Mouse (Mus musculus) gastrocnemius, postnatal 10 days (tissue): Measurements from ENCODE around the gene Miox. TPM values are rescaled to one million over a fixed set of nuclear protein-coding genes. Genes with fewer than 3 reads are reported as not detected.

Source experiments
- DNase-seq: peaks from one replicate; pipeline ENCODE4 v3.0.0; 2021; ENCODE audit warnings: mixed read lengths
- long read RNA-seq, 2 experiments: library from polyadenylated mRNA; stranded (forward); transcript quantifications; one replicate each; pipeline ENCODE4 v2.0.0; 2021
- total RNA-seq, 2 experiments: library from RNA; stranded (reverse); gene quantifications; 2 replicates each; pipeline ENCODE4 v1.2.3; 2021

The Miox gene
- total RNA-seq, result not detected
- long read RNA-seq, experiment 1, result 0 reads
- long read RNA-seq, experiment 2, result 0 reads

DNA sequence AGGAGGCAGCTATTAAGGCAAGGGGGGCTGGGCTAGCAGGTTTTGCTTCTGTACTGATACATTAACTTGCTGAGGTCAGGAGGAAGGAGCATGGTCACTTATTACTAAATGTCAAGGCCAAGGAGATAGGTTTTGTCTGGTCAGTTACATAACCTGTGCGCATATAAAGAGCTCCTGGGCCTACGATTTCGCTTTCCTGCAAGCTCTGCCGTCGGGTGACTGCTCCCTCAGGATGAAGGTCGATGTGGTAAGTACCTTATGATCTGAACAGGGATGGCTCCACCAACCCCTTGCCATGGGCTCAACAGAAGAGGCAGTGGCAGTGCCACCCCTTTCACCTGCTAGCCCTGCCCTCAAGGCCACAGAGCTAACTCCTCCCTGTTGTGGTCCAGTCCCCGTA, at the start of gene Miox:
Gene Miox (plus strand): TSS at position 128 of the 400 bp plus-strand sequence.
- no peak for DNase-seq

DNA sequence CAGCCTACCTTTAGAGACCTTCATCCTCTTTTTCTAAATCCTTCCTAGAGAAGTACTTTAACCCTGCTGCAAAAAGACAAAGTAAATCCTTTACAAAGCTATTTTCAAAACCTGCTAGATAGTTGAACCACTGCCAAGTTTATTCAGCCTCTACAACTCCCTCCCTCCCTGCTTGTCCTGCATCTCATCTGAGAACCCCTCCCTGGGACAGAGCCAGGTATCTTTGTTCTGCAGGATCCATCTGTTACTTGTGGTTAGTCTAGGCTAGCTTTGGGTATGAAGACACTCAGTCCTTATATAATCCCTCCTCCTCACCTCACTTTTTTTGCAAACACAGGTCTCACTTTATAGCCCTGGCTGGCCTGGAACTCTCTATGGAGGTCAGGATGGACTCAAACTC, 49.2 kb upstream of the Miox start:
- no peak for DNase-seq

DNA sequence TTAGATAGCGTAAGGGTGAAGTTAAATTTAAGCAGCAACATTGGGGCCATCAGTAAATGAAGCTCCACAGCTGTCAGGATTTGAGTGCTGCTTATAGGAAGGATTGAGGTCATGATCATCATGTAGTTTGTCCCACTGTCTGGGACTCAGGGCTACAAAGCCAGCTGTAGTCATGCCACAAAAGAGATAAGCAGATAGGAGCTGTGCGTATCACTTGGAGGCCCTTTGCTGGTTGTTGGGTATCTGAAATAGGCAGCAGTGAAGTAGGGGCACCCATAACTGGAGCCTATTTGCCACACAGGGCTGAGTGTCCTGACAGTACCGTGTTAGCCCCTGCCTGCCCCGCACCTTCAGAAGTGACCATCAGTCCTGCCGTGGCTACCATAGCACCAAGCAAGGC, 48.7 kb upstream of the Miox start:
- DNase-seq, result no peak

DNA sequence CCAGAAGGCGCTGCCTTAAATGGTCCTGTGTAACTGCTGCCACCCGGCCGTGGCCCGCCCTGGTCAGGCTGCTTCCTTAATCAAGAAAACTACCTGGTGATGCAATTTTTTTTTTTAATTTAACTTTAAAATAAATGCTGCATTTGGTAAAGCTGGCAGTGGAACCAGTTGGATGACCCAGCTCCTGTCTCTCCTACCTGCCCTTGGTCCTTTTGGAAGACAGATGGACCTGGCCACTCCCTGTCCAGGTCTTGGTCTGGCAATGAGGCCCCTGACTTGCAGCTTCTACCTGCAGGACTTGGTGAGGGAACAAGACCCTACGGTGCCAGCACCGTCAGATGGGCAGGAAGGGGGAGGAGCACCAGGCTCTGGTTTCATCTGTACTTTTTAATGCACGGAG, 48.1 kb upstream of the Miox start:
- no peak for DNase-seq

DNA sequence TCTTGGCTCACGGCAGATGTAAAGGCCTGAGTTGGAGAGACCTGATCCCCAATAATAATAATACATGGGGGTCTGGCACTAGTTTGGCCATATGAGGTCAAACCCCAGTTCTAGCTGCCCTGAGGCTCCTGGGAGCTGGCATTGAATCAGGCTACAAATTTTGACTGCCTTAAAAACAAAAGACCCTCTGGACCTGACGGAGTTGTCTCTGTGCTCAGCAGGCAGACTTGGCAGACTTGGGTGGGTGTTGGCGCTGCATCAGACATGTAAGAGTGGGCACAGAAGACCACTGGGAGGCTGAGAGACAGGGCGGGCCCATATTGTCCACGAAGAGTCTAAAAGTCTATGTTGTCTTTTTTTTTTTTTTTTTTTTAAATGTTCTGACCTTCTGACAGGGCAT, 47.6 kb upstream of the Miox start:
- no peak for DNase-seq

DNA sequence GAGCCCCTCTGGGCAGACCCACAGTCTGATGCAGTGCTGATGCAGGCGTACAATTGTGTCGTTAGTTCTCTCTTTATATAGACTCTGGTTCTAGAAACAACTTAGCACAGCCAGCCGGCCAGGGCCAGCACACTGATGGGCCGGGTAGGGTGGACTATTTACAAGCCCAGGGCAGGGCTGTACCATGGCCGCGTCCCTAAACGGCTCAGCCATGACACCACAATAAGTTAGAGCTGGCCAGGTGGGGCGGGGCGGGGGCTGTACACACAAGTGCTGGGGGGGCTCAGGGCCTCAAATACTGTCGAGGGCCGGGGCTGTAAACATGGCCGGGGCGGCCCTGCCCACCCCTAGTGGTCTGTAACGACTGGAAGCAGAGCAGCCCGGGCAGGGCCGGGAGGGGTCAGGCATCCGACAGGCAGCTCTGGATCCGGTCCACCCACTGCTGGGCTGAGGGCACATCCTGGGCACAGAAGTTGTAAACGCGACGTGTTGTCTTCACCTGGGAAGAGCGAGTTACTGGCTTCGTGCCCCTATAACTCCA, 45.9 kb upstream of the Miox start:
- DNase-seq, result no peak

DNA sequence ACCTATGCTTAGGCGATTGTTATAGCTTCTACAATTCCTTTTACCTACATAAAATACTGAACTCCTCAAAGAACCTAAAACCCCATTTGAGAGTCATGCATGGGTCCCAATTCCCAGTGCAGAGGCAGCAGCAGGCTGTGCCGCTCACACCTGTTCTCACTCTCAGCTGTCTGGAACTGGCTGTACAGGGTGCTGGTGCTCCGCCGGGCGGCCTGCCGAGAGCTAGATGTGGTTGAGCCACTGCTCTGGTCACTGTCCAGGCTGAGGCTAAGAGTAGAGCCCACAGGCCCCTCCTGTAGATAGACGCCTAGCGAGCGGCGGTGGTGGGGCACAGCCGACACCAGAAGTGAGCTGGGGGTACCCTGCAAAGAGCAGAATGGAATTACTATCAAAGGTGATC, 44.7 kb upstream of the Miox start:
- DNase-seq, result no peak

DNA sequence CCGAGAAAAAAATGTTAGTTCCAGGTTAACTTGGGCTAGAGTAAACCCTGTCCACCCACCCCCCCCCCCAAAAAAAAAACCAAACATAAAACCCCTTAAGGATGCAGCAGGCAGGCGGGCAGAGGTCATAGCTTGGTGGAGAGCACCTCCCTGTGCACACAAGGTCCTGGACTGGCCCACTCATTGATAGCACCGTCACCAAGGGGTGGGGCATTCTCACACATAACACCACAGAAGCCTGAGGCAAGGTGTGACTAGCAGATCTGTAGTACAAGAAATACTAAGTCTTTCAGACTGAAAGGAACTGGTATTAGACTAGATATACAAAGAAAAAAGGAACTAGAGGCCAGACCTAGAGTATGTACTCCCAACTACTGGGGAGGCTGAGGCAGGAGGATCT, 42.7 kb upstream of the Miox start:
- no peak for DNase-seq

DNA sequence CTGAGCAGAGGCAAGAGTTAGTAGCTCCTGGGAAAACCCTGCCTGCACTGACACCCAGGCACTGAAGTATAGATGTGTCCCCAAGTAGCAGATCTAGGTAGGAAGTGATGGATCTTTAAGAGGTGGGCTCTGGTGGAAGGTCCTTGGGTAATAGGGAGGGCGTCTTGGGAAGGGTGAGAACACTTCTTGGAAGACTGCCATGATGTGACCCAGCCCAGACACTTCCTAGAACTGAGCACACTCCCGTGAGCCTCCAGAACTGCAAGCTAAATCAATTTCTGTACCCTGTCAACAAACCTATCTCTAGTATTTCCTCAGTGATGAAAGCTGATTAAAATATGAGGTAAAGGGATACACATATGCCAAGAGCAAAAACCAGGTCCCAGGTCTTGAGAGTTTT, 41.4 kb upstream of the Miox start:
- no peak for DNase-seq

DNA sequence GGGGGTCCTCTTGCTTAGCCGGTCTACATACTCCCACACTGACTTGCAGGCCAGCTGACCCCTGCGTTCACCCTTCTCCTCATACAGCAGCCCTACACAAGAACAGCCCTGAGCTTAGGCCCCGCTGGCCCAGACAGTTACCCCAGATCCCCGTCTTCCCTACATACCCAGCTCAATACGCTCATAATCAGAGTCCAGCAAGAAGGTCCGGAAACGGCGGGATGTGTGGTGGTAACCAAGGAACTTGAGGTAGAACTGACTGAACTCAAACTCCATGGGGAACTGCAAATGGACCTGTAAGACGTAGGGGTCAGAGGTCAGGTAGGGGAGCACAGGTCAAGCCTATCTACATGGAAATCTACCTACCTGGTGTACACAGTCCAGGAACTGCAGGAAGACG, 40.4 kb upstream of the Miox start:
- no peak for DNase-seq

DNA sequence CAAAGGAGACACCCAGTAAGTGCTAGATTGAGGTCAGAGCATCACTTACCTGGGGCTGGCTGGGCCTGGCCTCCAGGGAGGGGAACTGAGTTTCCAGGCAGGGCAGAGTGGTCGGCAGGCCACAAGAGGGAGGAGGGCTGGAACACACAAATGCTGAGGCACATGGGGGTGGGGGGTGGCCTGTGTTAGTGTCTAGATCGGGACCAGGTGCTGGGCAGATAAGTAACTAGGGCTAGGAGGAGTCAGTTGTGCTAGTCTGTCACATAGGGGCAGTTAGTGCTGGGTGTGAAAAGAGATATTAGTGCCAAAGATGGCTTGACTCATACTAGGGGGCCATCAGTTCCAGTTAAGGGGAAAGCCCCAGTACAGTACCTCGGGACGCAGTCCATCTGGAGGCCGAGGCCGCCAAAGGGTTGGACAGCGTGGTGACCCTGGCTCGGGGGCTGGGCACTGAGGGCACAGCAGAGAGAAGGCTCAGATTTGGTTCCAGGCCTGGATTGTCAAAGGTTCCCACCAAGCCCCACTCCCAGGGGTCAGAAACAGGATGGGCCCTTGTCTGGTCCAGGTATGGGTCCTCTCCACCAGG, 38.5 kb upstream of the Miox start:
- no peak for DNase-seq

DNA sequence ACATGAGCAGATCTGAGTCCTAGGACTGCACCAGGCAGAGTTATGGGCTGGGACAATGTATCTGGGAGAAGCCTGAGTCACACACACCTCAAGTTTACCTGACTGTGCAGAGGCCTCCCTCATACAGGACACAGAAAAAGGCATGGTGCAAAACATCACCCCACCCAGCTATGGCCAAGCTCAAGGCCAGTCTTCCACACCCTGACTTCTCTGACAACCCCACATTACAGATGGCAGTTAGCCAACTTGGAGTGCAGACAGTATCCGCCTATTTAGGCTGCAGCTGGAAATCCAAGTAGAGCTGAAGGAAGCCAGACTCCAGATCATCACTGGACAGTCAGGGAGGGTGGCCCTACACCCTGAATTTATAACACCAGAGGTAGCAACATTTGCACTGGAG, 37.7 kb upstream of the Miox start:
- DNase-seq, result peak; percentile 33

DNA sequence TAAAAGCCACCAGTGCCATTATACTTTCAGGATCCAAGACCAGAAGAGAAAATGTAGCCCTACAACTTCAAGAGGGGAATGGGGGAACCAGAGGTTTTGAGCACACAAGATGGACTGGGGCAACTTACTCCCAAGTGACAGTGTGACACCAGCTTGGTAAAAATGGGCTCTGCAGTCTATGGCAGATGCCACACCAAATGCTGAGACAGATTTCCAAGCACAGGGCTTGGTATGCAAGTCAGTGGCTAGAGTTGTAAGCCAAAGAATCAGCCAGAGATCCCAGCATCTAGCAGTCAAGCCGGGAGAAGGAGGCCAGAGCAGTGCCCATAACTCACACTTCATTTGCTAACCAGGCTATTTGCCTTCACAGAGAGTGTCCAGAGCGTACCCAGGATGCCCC, 36.5 kb upstream of the Miox start:
- DNase-seq, result no peak

DNA sequence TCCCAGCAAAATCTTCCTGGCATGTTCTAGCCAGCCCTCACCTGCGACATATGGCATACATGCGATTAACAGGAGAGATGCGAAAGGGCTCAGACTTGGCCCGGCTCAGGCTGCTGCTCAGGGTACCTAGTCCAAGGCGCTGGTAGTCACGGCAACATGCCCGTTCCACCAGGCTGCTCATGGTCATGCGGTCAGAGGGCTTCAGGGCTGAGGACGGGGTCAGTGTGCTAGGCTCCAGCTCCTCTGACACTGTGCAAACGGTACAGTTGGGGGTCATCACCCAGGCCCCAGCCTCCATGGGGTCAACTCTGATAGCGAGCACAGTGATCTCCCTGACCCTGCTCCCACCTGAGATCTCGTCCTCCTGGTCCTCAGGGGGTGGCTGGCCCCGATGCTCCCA, 34.0 kb upstream of the Miox start:
- DNase-seq, result no peak

DNA sequence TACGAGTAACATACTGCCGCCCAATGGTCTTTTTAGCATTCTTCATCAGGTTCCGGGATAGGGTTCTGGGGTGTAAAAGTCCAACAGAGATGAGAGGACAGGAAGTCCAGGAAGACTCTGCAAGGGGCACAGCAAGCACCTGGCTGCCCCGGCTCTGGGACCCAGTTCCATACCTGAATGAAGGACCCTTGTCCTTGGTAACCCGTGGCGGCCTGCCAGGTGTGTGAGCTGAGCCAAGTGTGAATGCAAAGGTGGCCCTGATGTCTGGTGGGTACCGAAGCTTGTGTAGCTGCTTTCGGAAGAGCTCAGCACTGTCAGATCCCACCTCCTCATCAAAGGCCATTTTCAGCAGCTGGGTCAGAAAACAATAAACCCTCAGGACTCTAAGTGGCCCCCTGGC, 33.6 kb upstream of the Miox start:
- no peak for DNase-seq

DNA sequence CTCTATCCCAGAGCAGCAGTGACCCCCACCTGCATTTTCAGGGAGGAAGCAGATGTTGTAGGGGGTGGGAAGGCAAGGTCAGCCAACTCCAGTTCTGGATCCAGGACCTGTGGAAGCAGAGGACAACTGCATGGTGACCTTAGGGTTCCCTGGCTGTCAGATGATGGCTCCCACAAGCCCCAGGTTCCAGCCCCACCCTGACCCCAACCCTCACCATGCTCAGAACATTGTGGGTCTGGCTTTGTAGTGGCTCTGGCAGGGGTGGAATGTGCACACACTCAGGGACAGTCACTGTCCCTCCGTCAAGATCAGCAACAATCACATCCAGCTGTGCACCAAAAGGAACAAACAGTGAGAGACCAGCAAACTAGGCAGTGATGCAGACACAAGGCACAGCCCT, 28.2 kb upstream of the Miox start:
- DNase-seq, result no peak

DNA sequence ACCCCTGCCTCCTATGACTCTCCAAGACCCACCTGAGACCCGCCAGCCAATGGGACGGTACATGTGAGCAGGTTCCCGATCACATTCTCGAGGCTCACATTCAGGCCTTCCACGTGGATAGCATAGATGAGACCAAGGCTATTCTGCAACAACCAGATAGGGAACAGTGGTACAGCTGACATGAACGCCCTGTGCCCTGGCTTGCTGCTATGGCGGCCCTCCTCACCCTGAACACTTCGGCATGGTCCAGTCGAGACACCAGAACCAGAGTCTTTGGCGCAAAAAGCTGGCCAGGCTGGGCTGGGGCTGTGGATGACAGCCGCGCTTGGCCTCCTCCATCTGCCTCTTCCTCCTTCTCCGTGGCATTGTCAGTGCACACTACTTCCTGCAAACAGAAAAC, 26.7 kb upstream of the Miox start:
- DNase-seq, result no peak

DNA sequence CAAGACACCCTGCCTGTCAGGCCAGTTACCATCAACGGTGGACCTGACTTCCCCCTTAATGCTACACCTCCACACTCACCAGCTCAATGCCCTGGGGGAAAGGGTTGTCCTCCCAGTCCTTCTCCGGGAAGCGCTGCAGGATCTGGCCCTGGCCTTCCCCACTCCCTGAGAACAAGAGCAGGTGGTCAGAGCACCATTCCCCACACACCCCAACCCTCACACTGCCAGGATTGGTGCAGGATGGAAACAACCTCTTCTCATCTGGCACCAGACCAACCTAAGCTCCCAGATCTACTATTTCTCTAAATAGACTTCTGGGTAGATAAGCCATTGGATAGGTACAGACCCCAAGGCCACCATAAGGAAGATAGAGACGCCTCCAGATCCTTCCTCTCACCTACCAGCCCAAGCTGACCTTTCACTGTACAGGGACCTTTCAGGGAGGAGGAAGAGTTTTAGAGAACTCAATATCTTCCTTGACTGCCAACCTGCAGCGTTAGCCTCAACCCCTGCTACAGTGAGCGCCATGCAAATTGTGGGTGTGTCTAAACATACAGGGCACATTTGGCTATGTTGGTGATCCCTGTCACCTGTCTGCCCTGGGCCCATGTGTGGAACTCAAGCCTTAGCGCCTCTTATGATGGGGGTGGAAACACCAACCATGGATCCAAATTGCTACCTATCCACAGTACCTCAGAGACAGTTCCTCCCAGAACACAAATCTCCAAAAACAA, 25.6 kb upstream of the Miox start:
- DNase-seq, result no peak

DNA sequence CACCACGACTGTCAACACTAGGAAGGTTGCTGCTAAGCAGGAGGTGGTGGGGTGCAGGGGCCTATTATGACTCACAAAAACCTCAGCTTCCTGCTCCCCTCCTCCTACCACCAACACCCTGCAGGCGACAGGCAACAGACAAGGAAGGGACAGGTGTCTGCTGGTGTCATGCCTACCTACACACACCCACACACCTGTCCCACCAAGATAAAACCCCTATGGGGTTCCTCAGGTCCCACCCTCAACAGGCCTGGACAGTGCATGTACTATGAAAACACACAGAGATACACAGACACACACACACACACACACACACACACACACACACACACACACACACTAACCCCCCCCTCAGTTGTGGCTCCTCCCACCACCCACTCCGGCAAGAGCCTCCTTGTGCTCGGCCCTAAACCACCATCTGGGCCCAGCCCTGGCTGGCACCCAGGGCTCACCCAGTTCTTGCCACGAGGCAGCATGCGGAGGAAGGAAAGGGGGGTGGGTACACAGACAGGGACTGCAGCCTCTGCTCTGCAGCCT, 24.2 kb upstream of the Miox start:
- no peak for DNase-seq

DNA sequence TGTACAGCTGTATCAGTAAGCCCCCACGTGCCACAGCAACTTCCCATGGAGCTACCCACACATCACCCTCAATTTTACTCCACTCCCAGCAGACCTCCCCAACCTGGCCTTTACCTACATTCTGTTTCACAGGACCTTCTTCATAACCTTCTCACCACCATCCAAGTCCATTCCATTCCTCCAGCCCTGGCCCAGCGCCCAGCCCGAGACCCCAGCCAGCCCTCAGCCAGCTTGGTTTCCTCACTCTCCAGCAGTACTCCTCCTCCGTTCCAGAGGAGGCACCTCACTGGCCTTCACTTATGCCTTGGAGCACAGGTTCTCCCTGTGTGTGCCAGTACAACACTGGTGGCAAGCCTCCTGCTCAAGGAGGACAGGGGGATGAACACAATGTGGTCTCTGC, 20.8 kb upstream of the Miox start:
- DNase-seq, result no peak

DNA sequence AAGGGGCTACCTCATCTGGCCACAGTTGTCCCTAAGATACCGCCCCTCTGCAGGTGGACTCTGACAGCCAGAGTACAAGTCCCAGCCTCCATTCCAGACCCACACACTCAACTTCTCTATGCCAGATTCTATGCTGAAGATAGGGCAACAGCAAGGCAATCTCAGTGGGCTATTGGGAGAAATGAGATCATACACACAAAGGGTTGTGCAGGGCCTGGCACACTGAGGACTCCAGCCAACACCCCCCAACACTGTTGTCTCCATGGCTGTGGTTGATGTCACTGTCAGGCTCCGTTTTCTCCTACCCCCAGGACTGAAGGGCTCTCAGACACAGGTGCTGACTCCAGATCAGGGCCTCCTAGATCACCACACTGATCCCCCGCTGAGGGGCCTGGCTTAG, 20.1 kb upstream of the Miox start:
- DNase-seq, result no peak

DNA sequence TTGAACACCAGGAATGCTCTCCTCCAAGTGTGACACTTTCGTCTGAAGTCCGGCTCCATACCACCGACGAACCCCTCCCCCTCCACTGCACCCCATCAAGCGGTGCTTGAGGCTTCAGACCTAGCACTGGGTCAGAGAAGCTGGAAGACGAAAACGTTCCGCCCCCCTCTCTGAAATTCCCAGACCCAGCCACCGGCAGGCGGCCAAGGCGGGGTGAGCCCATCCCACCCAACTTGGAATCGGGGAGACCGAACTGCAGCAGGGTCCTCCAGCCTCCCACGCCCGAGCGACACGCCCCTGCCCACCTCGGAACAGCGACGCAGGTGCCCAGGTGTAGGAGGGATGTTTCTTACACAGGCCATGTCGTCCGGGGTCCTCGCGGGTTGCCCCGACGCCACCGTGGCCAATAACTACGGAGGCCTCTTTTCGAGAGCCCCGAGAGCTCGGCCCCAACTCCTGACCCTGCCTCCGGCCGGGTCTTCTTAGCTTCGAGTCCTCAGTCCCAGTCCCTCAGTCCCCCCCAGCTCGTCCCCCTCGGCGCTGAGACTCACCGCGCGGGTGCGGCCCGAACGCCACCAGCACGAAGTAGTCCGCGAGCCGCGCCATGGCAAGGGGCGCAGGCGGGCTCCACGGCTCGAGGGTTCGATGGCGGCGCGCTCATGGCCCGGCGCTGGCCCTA, 19.5 kb upstream of the Miox start:
- DNase-seq, result peak; percentile 45

DNA sequence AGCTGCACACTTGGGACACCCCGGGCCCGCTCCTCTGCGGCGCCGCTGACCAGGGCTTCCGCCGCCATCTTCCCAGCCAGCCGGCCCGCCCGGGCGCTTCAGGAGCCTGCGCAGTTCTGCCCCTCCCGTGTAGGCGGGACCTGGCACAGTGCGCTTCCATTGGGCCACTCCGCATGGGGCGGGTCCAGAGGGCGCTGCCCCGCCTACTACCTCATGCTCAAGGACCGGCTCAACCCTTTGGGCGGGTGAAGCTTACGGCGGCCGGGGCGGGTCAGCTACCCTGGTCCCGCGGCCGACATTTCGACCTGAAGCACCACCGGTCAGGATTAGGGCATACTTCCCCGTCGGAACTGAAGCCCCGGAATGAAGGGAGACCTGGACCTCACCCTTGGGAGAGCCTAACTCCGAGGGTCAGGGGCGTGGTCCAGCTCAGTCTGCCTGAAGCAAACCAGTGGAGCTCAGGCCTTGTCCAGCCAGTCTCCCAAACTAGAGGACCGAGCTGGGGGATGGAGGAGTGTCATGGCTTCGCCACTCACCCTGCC, 18.9 kb upstream of the Miox start, which contains the start of gene Sbf1:
Gene Sbf1 (minus strand): TSS at position 122 of the 542 bp plus-strand sequence.
- DNase-seq, result peak; percentile 98
